Mouse (Mus musculus) right cerebral cortex, postnatal 14 days (tissue): Measurements from ENCODE around the gene Paqr9.

ENCODE experiments used
- DNase-seq: peaks from one replicate; pipeline ENCODE4 v3.0.0; 2022

Gene Paqr9

DNA sequence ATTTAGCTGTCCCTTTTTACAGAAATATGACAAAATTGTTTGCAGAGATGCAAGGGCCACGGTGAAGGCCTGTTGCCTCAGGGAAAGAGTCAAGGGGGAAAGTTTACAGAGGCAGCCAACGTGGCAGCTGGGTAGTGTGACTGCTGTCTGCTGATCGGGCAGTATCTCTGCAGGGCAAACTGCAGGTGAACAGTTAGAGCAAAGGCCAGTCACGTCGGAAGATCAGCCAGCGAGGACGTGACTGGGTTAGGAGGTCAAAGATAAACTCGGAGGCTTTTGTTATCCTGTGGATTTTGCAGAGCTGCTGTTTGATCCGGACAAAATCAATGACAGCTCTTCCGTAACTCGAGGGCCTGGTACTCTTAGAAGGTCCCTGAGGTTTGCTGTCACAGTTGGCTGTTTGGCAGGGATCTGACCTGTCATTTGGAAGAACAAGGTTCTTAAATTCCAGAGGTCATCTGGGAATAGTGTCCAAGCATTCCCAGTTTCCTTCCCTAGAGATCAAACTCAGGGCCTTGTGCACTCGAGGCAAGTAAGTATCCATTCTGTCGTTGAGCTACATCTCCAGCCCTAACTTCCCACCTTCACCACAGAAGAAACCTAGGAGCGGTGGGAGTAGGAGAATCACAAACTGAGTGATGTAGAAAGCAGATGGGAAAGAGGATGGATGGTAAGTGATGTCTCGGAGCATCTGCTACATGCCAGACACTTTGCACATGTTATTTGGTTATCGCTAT is 21.7 kb downstream of the Paqr9 start:
- DNase-seq, result no peak

- DNase-seq, result no peak
These were observed 22.5 kb downstream of the Paqr9 start for GRCm38 (mm10) chr9:95581758-95582515.

GRCm38 (mm10) chr9:95582555-95582954 is 23.1 kb downstream of the Paqr9 start:
- DNase-seq, result no peak

DNA sequence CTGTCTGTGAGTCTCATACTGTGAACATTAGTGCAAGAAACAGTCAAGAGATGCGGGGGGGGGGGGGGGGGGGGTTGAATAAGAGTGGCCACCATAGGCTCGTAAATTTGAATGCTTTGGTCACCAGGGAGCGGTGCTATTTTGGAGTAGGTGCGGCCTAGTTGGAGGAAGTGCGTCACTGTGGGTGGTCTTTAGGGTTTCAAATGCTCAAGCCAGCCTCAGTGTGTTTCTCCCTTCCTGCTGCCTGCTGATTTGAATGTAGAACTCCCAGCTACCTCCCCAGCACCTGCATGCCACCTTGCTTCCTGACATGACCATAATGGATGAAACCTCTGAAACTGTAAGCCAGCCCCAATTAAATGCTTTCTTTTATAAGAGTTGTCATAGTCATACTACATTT is 26.6 kb downstream of the Paqr9 start:
- no peak for DNase-seq

GRCm38 (mm10) chr9:95588070-95588469 is 28.6 kb downstream of the Paqr9 start:
- DNase-seq, result no peak

DNA sequence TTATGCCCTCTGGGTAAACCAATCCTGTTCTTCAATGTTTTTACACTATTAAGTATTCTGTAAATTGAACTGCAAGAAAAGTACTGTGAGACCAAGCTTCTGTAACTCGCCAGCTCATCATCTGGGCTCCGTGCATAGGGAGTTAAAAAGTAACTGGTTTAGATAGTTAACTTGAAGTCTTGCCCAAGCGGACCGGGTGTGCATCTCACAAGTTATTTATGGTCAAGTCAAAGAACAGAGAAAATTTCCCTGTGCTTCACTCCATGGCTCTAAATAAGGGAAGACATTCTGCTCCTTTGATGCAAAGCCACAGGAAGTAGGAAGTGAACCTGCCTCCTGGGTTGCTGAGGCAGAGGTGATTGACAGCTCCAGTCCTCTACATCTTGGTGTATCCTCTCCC is 34.8 kb downstream of the Paqr9 start:
- DNase-seq, result no peak

DNA sequence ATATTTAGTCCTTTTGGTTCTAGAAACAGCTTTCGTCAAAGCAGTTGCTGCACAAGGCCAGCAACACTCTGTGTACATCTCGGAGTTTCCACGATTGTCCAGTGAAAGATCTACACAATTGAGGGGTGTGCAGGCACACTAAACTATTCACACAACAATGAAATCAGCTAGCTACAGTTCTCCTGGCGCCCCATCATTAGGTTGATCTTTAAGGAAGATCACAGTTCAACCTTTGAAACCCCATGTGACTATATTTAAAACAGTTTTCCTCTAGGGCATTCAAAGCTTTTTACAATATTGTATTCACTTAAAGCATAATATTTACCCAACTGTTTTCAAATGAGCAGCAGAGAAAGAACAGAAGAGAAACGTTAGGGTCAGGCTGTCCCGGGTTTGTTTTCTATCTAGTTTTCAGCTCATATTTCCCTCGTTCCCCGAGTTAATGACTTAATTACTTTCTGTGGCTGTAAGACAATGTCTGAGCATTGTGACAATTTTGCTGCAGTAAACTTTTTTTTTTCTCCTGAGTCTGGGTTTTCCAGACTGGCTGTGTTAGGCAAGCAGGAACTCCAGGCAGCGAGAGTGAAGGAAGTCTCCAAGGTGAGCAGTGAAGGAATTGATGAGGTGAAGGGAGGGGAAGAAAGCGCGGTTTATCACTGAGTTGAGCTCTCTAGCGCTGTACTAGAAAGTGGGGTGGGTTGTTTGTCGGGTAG is 38.2 kb downstream of the Paqr9 start:
- DNase-seq, result no peak

DNA sequence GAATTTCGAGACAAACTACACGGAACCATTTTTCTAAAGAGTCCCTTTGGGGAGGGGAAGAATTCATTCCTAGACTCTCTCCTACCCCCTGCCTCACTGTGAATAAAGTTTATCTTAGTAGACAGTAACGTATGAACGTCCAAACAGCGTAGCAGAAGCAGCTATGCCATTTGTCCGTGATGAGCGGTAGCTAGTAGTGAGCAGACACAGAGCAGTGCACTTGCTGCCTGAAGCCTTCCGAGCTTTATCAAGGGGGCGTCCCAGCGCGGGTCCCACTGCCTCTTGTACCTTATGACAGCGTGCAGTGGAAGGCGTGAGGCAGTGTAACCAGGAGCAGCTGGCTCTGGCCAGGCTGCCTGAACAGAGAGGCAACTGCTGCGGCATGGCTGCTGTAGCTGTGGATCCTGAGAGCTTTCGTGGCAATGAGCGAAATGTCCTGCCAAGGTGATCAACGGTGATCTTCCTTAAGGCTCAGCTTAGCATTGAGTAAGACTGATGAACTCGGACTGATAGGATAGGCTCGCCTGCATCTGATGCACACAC is 38.8 kb downstream of the Paqr9 start:
- no peak for DNase-seq

DNA sequence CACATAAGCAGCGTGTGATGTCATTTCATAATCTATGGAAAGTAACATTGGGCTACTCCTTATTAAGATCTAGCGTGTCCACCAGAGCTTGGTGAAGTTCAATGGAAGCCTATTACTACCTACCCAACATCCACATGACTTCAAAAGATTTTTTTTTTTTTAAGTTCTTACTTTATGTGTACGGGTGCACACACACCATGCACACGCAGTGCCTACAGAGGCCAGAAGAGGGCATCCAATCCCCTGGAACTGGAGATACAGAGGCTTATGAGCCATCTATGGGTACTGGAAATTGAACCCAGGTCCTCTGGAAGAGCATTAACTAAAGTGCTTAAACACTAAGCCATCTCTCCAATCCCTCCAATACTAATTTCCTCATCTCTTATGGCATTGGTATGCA is 39.9 kb downstream of the Paqr9 start:
- no peak for DNase-seq

DNA sequence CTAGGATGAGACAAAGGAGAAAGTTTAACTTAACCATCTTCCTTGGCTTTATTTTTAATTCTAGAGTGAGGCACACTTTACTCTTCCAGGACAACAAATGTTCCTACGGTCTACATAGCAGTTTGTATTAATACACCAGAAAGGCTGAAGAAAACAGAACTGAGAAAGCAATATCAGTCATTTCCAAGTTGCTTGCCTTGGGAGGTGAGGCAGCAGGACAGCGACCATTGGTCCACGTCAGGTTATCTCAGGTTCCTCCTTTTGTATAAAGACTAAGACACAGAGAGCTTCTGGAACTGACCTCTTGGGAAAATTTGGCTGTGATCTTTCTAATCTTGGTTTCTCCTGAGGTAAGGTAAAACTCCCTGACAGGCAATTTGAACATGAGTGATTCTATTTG is 43.4 kb downstream of the Paqr9 start:
- DNase-seq, result no peak

GRCm38 (mm10) chr9:95603316-95603715 is 43.9 kb downstream of the Paqr9 start:
- DNase-seq, result no peak

- no peak for DNase-seq
These were observed 47.7 kb downstream of the Paqr9 start for GRCm38 (mm10) chr9:95607196-95607595.

DNA sequence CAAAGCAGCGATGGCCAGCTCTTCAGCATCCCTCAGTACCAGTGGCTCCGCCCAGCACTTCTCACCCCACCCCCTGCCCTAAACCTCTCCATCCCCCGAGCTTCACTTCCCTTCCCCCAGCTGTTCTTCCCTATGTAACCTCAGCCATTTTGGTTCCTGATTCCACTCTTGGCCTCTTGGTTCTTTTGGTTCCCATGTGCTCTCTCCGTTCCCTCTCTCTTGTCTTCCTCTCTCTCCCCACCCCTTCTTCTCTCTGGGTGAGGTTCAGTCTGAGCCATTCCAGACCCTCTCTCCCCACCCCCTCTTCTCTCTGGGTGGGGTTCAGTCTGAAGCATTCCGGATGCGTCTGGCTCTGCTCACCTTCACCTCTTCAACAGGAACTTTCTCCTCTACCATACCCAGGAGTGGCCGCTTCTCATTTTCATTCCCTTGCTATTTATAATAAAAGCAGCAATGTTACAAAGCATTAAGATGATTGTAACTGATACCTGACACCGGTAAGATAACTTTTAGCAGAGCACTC is 52.9 kb downstream of the Paqr9 start:
- no peak for DNase-seq

DNA sequence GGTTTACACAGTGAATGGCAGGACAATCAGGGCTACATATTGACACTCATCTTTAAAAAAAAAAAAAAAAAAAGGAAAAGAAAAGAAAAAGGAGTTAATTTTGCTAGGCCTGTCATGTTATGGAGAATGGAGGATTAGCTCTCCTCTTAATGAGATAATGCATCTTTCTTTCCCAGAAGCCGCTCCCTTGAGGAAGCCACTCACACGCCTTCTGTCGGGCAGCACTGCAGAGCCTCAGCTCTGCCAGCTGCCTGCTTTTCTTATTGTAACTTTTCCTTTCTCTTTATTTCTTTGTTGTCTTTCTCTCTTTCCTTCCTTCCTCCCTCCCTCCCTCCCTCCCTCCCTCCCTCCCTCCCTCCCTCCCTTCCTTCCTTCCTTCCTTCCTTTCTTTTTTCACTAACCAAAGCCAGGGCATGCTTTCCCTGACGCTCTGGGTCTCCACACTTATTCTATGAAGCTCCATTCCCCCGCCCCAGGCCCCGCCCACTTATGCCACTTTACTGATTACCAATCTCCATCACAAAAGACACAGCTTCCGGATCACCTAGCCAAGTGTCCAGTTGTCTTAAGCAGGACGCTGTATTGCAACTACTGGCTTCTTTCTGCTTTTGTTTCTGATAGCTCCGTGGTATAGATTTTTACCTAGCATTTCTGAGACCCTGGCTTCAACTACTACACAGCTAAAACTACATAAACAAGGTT is 54.1 kb downstream of the Paqr9 start:
- DNase-seq, result no peak

DNA sequence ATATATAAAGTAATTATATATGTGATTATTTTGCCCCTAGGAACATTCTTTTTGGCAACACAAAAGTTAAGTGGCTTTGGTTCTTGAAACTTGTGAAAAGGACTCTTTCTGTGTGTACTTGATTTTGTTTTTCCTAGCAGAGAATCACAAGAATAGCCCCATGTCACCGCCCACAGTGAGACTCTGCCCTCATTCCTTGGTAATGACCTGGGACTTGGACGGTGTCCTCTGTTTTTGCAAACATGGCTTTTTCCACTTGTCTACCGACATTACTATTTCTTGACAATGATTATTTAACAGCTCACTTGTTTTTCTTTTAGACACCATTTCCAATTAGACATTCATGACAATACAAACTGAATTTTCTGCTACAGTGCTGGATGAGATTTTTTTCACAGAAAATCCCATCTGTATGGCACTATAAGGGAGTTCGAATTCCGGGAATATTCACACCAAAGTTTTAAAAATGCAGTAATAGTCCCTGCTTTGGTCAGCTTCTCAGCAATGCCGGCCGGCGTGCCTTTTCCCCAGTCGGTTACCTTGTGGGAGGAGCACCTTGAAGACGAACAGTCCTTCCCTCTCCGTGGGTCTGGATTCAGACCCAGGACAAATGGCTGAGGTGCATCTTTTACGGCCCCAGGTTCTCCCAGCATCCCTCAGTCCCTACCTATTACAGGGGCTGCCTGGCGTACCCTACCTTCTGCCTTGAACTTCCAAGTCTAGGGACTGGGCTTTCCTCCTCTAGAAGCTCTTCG is 55.6 kb downstream of the Paqr9 start:
- no peak for DNase-seq

- no peak for DNase-seq
These were observed 56.5 kb downstream of the Paqr9 start for GRCm38 (mm10) chr9:95615961-95616360.
